Mouse (Mus musculus) gastrocnemius, postnatal 25 days (tissue): ENCODE results near the gene Cmtm8. TPM values are rescaled to one million over a fixed set of nuclear protein-coding genes. Genes with fewer than 3 reads are reported as not detected.

Experiments used
- DNase-seq: peaks from one replicate; pipeline ENCODE4 v3.0.0; 2022
- long read RNA-seq, 2 experiments: library from polyadenylated mRNA; stranded (forward); transcript quantifications; one replicate each; pipeline ENCODE4 v2.0.0; 2021
- total RNA-seq, 2 experiments: library from RNA; stranded (reverse); gene quantifications; 1 replicate in 1 of 2; 2 replicates in 1 of 2; pipeline ENCODE4 v1.2.3; 2021

The Cmtm8 gene
- total RNA-seq = 1 to 10 TPM; 1.9 to 2.2 TPM
- long read RNA-seq, experiment 1, partial matches to known transcripts = 0 of 3 reads
- long read RNA-seq, experiment 1, other reads (novel, unspliced or antisense) = 1 of 3 reads
- long read RNA-seq, experiment 2, partial matches to known transcripts = 0 of 4 reads
- long read RNA-seq, experiment 2, other reads (novel, unspliced or antisense) = 0 of 4 reads

- DNase-seq = peak; percentile 72
These were observed at the start of gene Cmtm8 for GRCm38 (mm10) chr9:114844017-114844662. TSS of gene Cmtm8 (minus strand) at chr9:114844156.

GRCm38 (mm10) chr9:114892974-114893373 lies 49.0 kb upstream of the Cmtm8 start:
- no peak for DNase-seq

- DNase-seq = no peak
These were observed 46.4 kb upstream of the Cmtm8 start for GRCm38 (mm10) chr9:114890377-114890776.

GRCm38 (mm10) chr9:114888856-114889407 lies 45.0 kb upstream of the Cmtm8 start:
- DNase-seq = no peak

GRCm38 (mm10) chr9:114887699-114888098 lies 43.7 kb upstream of the Cmtm8 start:
- DNase-seq = no peak

GRCm38 (mm10) chr9:114885991-114886662 lies 42.2 kb upstream of the Cmtm8 start:
- DNase-seq = no peak

- DNase-seq = no peak
These were observed 41.6 kb upstream of the Cmtm8 start for GRCm38 (mm10) chr9:114885564-114885963.

- DNase-seq = no peak
These were observed 38.0 kb upstream of the Cmtm8 start for GRCm38 (mm10) chr9:114881977-114882376.

- DNase-seq = no peak
These were observed 11.4 kb upstream of the Cmtm8 start for GRCm38 (mm10) chr9:114855327-114855726.

GRCm38 (mm10) chr9:114854686-114855085 lies 10.7 kb upstream of the Cmtm8 start:
- no peak for DNase-seq

GRCm38 (mm10) chr9:114853336-114853735 lies 9.4 kb upstream of the Cmtm8 start:
- DNase-seq = no peak

GRCm38 (mm10) chr9:114851419-114852190 lies 7.6 kb upstream of the Cmtm8 start:
- DNase-seq = no peak

GRCm38 (mm10) chr9:114843634-114844016 lies 331 bp downstream of the Cmtm8 start:
- DNase-seq = no peak

GRCm38 (mm10) chr9:114842886-114843285 lies 1.1 kb downstream of the Cmtm8 start:
- DNase-seq = peak; percentile 15

- peak; percentile 18 for DNase-seq
These were observed 1.7 kb downstream of the Cmtm8 start for GRCm38 (mm10) chr9:114842269-114842668.

GRCm38 (mm10) chr9:114838870-114839269 lies 5.1 kb downstream of the Cmtm8 start:
- DNase-seq = no peak

- DNase-seq = no peak
These were observed 12.4 kb downstream of the Cmtm8 start for GRCm38 (mm10) chr9:114831527-114831926.

- DNase-seq = no peak
These were observed 13.6 kb downstream of the Cmtm8 start for GRCm38 (mm10) chr9:114830351-114830750.

- no peak for DNase-seq
These were observed 14.3 kb downstream of the Cmtm8 start for GRCm38 (mm10) chr9:114829669-114830068.

- DNase-seq = no peak
These were observed 15.6 kb downstream of the Cmtm8 start for GRCm38 (mm10) chr9:114828377-114828776.

- DNase-seq = no peak
These were observed 16.6 kb downstream of the Cmtm8 start for GRCm38 (mm10) chr9:114827242-114827852.

GRCm38 (mm10) chr9:114824166-114824565 lies 19.8 kb downstream of the Cmtm8 start:
- no peak for DNase-seq
